Mouse (Mus musculus) heart, postnatal 0 days (tissue): Measurements from ENCODE around the gene Ndufv3. TPM values are rescaled to one million over a fixed set of nuclear protein-coding genes. Genes with fewer than 3 reads are reported as not detected.
A peak's percentile ranks its signal among the peaks of the same experiment; 100 is the strongest.
"Not testable (repeated sequence)": the region's sequence is repeated elsewhere in the genome, so short reads cannot be mapped to it uniquely, and the experiment has no call there.

ENCODE experiments used
- ATAC-seq: fragments of 200-750 bp; cut with Nextera tagmentation; 2 replicates; pipeline ENCODE4 v1.8.0; 2017; ENCODE audit warnings: low read depth, moderate number of reproducible peaks, moderate library complexity; ENCODE audit not compliant: insufficient read depth
- DNase-seq: peaks from one replicate; pipeline ENCODE4 v3.0.0-alpha.2; 2016; ENCODE audit warnings: low spot score
- H3K27ac ChIP-seq: fragments of 300-500 bp; sonication (generic); 2 replicates; pipeline ENCODE4 v1.5.1; 2014; ENCODE audit warnings: low read depth, mild to moderate bottlenecking
- H3K27me3 ChIP-seq: fragments of 300-500 bp; sonication (generic); 2 replicates; pipeline ENCODE4 v1.6.1; 2014; ENCODE audit warnings: low read length, mixed read lengths; ENCODE audit not compliant: control insufficient read depth, insufficient read depth
- H3K36me3 ChIP-seq: fragments of 300-500 bp; sonication (generic); replicated peaks from 2 replicates; pipeline ENCODE4 v1.6.1; 2014; ENCODE audit warnings: low read length, mixed read lengths; ENCODE audit not compliant: control insufficient read depth, insufficient read depth
- H3K4me1 ChIP-seq: fragments of 300-500 bp; sonication (generic); 2 replicates; pipeline ENCODE4 v1.6.1; 2014; ENCODE audit warnings: antibody characterized with exemption; ENCODE audit not compliant: control insufficient read depth, insufficient read depth
- H3K4me2 ChIP-seq: fragments of 300-500 bp; sonication (generic); 2 replicates; pipeline ENCODE4 v1.6.1; 2014; ENCODE audit warnings: low read depth, mild to moderate bottlenecking, low read length, moderate library complexity
- H3K4me3 ChIP-seq: fragments of 300-500 bp; sonication (generic); 2 replicates; pipeline ENCODE4 v1.5.1; 2014; ENCODE audit warnings: low read depth, low read length
- H3K9ac ChIP-seq: fragments of 300-500 bp; sonication (generic); replicated peaks from 2 replicates; pipeline ENCODE4 v1.6.1; 2014; ENCODE audit warnings: low read depth, low read length, mixed read lengths
- H3K9me3 ChIP-seq: fragments of 300-500 bp; sonication (generic); replicated peaks from 2 replicates; pipeline ENCODE4 v1.6.1; 2016; ENCODE audit warnings: low read length; ENCODE audit not compliant: control insufficient read depth
- CTCF ChIP-seq: IDR thresholded peaks from 2 replicates; pipeline ENCODE4 v1.5.1; 2016; ENCODE audit warnings: antibody characterized with exemption, control low read depth, low read depth
- EP300 ChIP-seq: IDR thresholded peaks from 2 replicates; pipeline ENCODE4 v1.6.1; 2016; ENCODE audit warnings: antibody characterized with exemption, low read depth
- WGBS: fragments of 180-500 bp; shearing (Covaris S2); extraction: QIAGEN DNeasy Blood & Tissue Kit; methylation state at CpG from one replicate; pipeline ENCODE4 v1.1.7; 2014; 5-methylcytosine and 5-hydroxymethylcytosine counted together
- polyA plus RNA-seq: library from polyadenylated mRNA; unstranded; fragments of >200 nt; fragmentation: Nextera tagmentation; extraction: Ambion mirVana; gene quantifications from 2 replicates; pipeline ENCODE4 v1.2.1, GENCODE M21; 2015
- total RNA-seq: library from RNA; depleted of rRNA; stranded (reverse); fragments of >200 nt; gene quantifications from 2 replicates; pipeline ENCODE4 v1.2.3, GENCODE M21; 2014; ENCODE audit warnings: low replicate concordance

Gene Ndufv3
- total and polyA plus RNA-seq, 2 experiments from 2014 or later, result 689 to 1,214 TPM

DNA sequence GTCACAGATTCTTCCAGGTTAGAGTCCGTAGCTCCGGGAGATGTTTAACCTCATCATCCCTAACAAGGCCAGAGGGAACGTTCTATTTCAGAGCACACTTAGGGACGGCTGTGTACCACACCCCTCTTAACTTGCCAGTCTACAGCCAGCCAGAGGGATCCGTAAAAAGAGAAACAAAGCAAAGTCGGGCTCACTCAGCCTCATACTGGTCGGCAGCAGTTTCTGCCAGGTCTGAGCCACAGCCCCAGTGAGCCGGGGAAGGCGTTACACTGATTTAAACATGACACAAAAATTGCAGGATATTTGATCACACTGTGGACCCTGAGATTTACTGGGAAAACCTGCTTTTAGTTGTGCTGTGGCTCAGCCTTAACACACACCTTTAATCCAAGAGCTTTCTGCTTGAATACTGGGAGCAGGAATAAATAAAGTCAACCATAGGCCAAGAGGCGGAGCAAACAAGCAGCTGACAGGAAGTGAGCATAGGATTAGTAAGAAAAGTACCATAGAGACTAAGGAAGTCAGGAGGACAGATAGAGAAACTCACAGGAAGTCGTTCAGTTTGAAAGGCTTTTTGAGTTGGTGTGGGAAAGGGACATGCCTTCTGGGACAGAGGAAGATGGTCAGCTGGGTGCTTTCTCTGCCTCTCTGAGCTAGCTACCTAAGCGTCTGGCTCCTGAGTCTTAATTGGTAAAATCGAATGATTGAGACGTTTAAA lies 11.7 kb downstream of the Ndufv3 start:
- ATAC-seq, result no peak
- TF ChIP-seq EP300 (no peak), CTCF (no peak)
- H3K4me1 ChIP-seq, result peaks cover 7% of the 10 kb centered on the region; the same call in 1 of the 2 replicates
- no peak overlapping the region for H3K9ac ChIP-seq
- H3K27me3 ChIP-seq, result no peaks in the 10 kb centered on the region
- peaks cover 53% of the 10 kb centered on the region for H3K36me3 ChIP-seq
- WGBS, result 76% methylated on average over 14 of the region's 14 CpGs
- H3K27ac ChIP-seq, result no peak overlapping the region
- no peak for DNase-seq
- H3K9me3 ChIP-seq, result no peaks in the 10 kb centered on the region
- H3K4me2 ChIP-seq, result no peak overlapping the region
- no peak overlapping the region for H3K4me3 ChIP-seq

DNA sequence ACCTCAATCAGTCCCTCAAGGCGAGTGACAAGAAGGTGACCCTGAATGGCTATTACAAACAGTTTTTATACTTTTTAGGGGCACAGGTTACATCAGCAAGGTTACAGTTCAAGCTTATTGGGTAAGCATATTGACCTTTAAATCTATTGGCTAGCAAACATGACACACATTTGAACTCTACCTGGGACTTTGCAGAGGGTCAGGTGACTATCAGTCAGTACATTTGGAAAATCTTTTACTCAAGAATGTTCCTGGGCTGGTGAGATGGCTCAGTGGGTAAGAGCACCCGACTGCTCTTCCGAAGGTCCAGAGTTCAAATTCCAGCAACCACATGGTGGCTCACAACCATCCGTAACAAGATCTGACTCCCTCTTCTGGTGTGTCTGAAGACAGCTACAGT lies 12.4 kb downstream of the Ndufv3 start:
- WGBS, result 94% methylated on average over 3 of the region's 4 CpGs
- not testable (repeated sequence) for ATAC-seq, H3K27me3 ChIP-seq, H3K27ac ChIP-seq, DNase-seq, H3K4me1 ChIP-seq, H3K4me2 ChIP-seq, H3K4me3 ChIP-seq, H3K9ac ChIP-seq, H3K9me3 ChIP-seq
- H3K36me3 ChIP-seq, result peaks cover 46% of the 10 kb centered on the region

DNA sequence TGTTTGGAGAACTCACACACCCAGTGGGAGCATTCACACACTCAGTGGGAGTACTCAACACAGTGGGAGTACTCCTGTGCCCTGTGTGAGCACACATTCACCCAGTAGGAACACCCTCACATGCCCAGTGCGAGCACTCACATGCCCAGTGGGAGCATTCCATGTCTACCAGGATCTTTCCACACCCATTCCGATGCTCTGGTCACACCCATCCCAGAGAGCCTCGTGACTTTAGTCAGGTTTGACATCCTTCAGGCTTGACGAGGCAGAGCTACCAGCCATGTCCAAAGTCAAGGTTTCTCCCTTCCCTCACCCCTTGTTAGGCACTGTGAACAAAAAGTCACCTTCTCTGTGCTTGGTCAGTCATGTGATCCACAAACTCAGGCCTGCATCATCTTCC lies 15.4 kb downstream of the Ndufv3 start:
- Histone ChIP-seq H3K27ac (peak overlapping the region; percentile 78), H3K36me3 (peaks cover 19% of the 10 kb centered on the region), H3K4me1 (peaks cover 7% of the 10 kb centered on the region; the same call in 1 of the 2 replicates), H3K4me2 (no peak overlapping the region), H3K27me3 (no peaks in the 10 kb centered on the region), H3K9me3 (no peaks in the 10 kb centered on the region), H3K4me3 (no peak overlapping the region), H3K9ac (no peak overlapping the region)
- ATAC-seq, result peak; percentile 33
- 48% methylated on average over 4 of the region's 4 CpGs for WGBS
- DNase-seq, result no peak
- no peak for TF ChIP-seq CTCF
- no peak for TF ChIP-seq EP300

DNA sequence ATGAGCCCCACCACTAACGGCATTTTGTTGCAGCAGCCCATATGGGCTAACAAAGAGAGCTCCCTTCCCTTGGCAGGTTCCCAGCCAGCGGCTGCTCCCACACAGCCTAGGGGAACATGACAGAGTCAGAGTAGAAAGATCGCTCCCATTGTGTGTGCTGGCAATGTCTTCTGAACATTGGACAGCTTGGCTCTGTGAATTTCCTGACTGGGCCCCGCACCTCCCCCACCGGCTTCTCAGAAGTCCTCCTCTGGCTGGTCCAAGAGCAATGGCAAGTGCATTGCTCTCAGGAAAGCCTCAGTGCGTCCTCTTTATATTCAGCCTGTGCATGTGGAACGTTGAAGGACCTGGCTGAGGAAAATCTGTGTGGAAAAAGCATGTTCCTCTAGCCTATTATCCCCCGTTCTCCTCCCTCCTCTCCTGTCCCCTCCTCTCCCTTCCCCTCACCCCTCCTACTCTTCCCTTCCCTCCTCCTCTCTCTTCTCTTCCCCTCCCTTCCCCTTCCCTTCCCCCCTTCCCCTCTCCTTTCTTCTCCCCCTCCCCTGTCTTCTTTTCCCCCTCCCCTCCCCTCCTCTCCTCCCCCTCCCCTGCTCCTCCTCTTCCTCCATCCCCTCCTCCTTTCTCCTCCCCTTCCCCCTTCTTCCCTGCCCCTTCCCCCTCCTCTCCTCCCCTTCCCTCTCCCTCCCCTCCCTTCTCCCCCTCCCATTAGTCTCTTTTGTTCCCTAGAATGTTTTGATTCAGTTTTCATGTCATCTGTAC lies 16.1 kb downstream of the Ndufv3 start:
- Histone ChIP-seq H3K9me3 (no peaks in the 10 kb centered on the region), H3K4me1 (peaks cover 7% of the 10 kb centered on the region; the same call in 1 of the 2 replicates), H3K4me3 (no peak overlapping the region), H3K27me3 (no peaks in the 10 kb centered on the region), H3K36me3 (peaks cover 12% of the 10 kb centered on the region), H3K27ac (peak overlapping the region; percentile 78), H3K9ac (no peak overlapping the region), H3K4me2 (0 out of 2 replicates have a peak overlapping the region, but pooled peaks have one; percentile 3)
- ATAC-seq (peak; percentile 92), DNase-seq (peak; percentile 72)
- TF ChIP-seq EP300 (no peak), CTCF (no peak)
- WGBS, result 29% methylated on average over 8 of the region's 8 CpGs

DNA sequence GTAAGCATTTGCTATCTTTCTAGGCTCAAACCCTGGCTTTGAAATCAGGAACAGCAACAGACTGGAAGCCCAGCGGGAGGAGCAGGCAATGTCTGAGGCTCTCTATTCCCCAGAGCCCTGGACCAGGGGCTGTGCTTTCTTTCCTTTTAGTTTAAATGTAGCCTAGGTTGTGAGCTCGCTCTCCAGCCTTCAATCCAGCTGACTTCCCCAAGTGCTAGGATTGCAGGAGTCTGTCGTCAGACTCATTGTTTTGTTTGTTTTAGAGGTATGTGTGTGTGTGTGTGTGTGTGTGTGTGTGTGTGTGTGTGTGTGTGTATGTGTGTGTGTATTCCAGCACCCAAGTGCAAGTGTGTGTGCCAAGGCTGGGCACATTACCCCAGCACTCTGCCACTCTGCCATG lies 20.2 kb downstream of the Ndufv3 start:
- no peak for DNase-seq
- H3K4me2 ChIP-seq, result no peak overlapping the region
- no peak overlapping the region for H3K4me3 ChIP-seq
- TF ChIP-seq CTCF (no peak), EP300 (no peak)
- no peaks in the 10 kb centered on the region for H3K36me3 ChIP-seq
- 50% methylated on average over 3 of the region's 3 CpGs for WGBS
- H3K4me1 ChIP-seq, result peaks cover 4% of the 10 kb centered on the region; the same call in 1 of the 2 replicates
- no peak for ATAC-seq
- no peak overlapping the region for H3K27ac ChIP-seq
- no peaks in the 10 kb centered on the region for H3K27me3 ChIP-seq
- H3K9ac ChIP-seq, result no peak overlapping the region
- H3K9me3 ChIP-seq, result no peaks in the 10 kb centered on the region
